ENCODE assay signal across 17 mouse cellular contexts in the genomic region with DNA sequence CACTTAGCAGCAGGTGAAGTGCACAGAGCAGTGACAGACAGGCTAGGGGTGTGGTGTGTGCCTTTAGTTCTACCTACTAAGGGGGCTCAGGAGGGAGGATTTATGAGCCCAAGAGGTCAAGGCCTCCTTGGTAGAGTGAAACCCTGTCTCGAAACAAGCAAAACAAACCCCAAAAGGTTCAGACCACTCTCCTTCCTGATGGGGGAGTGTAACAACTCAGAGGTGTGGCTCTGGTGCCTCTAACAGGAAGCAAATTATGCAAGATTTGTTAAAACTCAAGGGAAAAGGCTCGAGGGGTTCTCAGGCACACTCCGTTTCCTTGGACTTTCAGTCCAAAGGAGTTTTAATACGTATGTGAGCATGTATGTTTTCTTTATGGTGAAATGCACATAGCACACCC. TPM values are rescaled to one million over a fixed set of nuclear protein-coding genes. Genes with fewer than 3 reads are reported as not detected.
DNase-seq lines count a peak whose midpoint lies in the region; ATAC-seq and TF ChIP-seq lines count a peak whose summit lies in the region.
"Had no signal": no experiment of that assay in that cellular context is flagged by ENCODE, and none has a peak within 500 bp of the region (broad histone marks: within the 10 kb centered on the region; RNA-seq: fewer than 3 reads in every experiment).

No protein-coding gene starts in this region.

- H3K4me2 ChIP-seq in liver, postnatal 0 days (ENCODE audit: low read depth, low read length), result 0 out of 2 replicates have a peak overlapping the region, but pooled peaks have one; percentile 40
- no peak overlapping the region for H3K4me2 ChIP-seq in liver, embryonic 12.5 days
- H3K4me2 ChIP-seq in CH12.LX (ENCODE audit: insufficient read depth, low read depth, poor library complexity, severe bottlenecking), result peak overlapping the region; percentile 88
- H3K4me2 ChIP-seq: embryonic facial prominence, embryonic 13.5 days; heart, embryonic 13.5 days had no signal

- H3K79me2 ChIP-seq in CH12.LX (replicated peaks; ENCODE audit: control insufficient read depth, extremely low read depth, insufficient read depth, poor library complexity, severe bottlenecking), result no peaks in the 10 kb centered on the region

- no peak for ATAC-seq in liver, postnatal 0 days
- ATAC-seq in liver, embryonic 12.5 days, result no peak
- ATAC-seq in granulocyte monocyte progenitor cell, adult 5-6 weeks (replicated peaks; ENCODE audit: poor library complexity, severe bottlenecking), result peak; percentile 65

- intact Hi-C loops in gastrocnemius, postnatal 36 days (cut with DNase I), result no loop called here

- TF ChIP-seq EP300 in liver, postnatal 0 days (IDR thresholded peaks at IDR 0.05; ENCODE audit: low read depth), result no peak
- no peak for TF ChIP-seq EP300 in CH12.LX (IDR thresholded peaks at IDR 0.05; ENCODE audit: low read length)

- TF ChIP-seq POLR2A in CH12.LX (IDR thresholded peaks at IDR 0.05; ENCODE audit: low read depth, low read length), result no peak

- H3K27me3 ChIP-seq in liver, postnatal 0 days (ENCODE audit: insufficient read depth, low read length), result no peaks in the 10 kb centered on the region
- no peaks in the 10 kb centered on the region for H3K27me3 ChIP-seq in liver, embryonic 12.5 days (replicated peaks)
- no peaks in the 10 kb centered on the region for H3K27me3 ChIP-seq in CH12.LX (replicated peaks)
- H3K27me3 ChIP-seq: embryonic facial prominence, embryonic 13.5 days; heart, embryonic 13.5 days had no signal

- H3K36me3 ChIP-seq in liver, postnatal 0 days (replicated peaks; ENCODE audit: insufficient read depth, low read length), result no peaks in the 10 kb centered on the region
- H3K36me3 ChIP-seq in liver, embryonic 12.5 days, result no peaks in the 10 kb centered on the region
- H3K36me3 ChIP-seq in CH12.LX (replicated peaks in 1 of 2; ENCODE audit: control insufficient read depth in 1 of 2, insufficient read depth in 1 of 2, low read length in 1 of 2), result no peaks in the 10 kb centered on the region
- H3K36me3 ChIP-seq: embryonic facial prominence, embryonic 13.5 days; heart, embryonic 13.5 days; limb, embryonic 10.5 days had no signal

- TF ChIP-seq RAD21 in CH12.LX (IDR thresholded peaks at IDR 0.05; ENCODE audit: low read depth, low read length), result no peak

- H3K27ac ChIP-seq in liver, postnatal 0 days (ENCODE audit: low read depth), result peak overlapping the region; percentile 34; the same call in 1 of the 2 replicates
- H3K27ac ChIP-seq in liver, embryonic 12.5 days, result no peak overlapping the region
- peak overlapping the region; percentile 25 for H3K27ac ChIP-seq in CH12.LX (ENCODE audit: insufficient read depth, low read depth)
- H3K27ac ChIP-seq: embryonic facial prominence, embryonic 13.5 days; heart, embryonic 13.5 days; hindbrain, postnatal 0 days; left cerebral cortex, adult 2 months; limb, embryonic 10.5 days had no signal

- H3K4me1 ChIP-seq in liver, postnatal 0 days (ENCODE audit: insufficient read depth), result peaks cover 14% of the 10 kb centered on the region
- peaks cover 12% of the 10 kb centered on the region for H3K4me1 ChIP-seq in liver, embryonic 12.5 days
- peaks cover 17 to 62% of the 10 kb centered on the region in 2 experiments for H3K4me1 ChIP-seq in CH12.LX (ENCODE audit: control insufficient read depth in 1 of 2, insufficient read depth in 2 of 2)
- H3K4me1 ChIP-seq: embryonic facial prominence, embryonic 13.5 days had no signal

- no peak overlapping the region for H3K9ac ChIP-seq in liver, postnatal 0 days (replicated peaks)
- H3K9ac ChIP-seq in liver, embryonic 12.5 days, result no peak overlapping the region
- H3K9ac ChIP-seq in CH12.LX (ENCODE audit: insufficient read depth, low read depth), result no peak overlapping the region
- H3K9ac ChIP-seq: embryonic facial prominence, embryonic 13.5 days; heart, embryonic 13.5 days had no signal

- no peak for DNase-seq in liver, postnatal 0 days
- DNase-seq in CH12.LX (ENCODE audit: extremely low read depth), result no peak
- peak; percentile 31 for DNase-seq in naive thymus-derived CD4-positive, alpha-beta T cell, adult 2 months (ENCODE audit: low read depth)
- no peak for DNase-seq in urinary bladder, postnatal 10 days (ENCODE audit: low spot score)
- no peak for DNase-seq in gastrocnemius, postnatal 36 days
- DNase-seq: adrenal gland, postnatal 10 days; cerebellum, adult 2 months; heart, postnatal 4 days; kidney, adult 8-10 months; kidney, postnatal 4 days had no signal

- TF ChIP-seq CTCF in liver, postnatal 0 days (IDR thresholded peaks at IDR 0.05; ENCODE audit: low read depth), result no peak
- no peak for TF ChIP-seq CTCF in CH12.LX (conservative IDR thresholded peaks at IDR 0.05 in 1 of 2, IDR thresholded peaks at IDR 0.05 in 1 of 2; ENCODE audit: low read depth in 2 of 2, low read length in 2 of 2)

- H3K4me3 ChIP-seq in liver, postnatal 0 days (ENCODE audit: low read depth, low read length), result no peak overlapping the region
- no peak overlapping the region for H3K4me3 ChIP-seq in liver, embryonic 12.5 days
- no peak overlapping the region for H3K4me3 ChIP-seq in CH12.LX (replicated peaks in 1 of 3; ENCODE audit: low read depth in 2 of 3, low read length in 2 of 3, poor library complexity in 1 of 3)
- H3K4me3 ChIP-seq: embryonic facial prominence, embryonic 13.5 days; heart, embryonic 13.5 days; left cerebral cortex, adult 2 months; limb, embryonic 10.5 days had no signal

- in situ Hi-C loops in CH12.LX (cut with MboI; ENCODE audit: low pct_ligation_motif_present, low pct_unique_long_range_greater_than_20kb, low sequenced_read_pairs), result no loop called here

- dilution Hi-C loops in CH12.LX (cut with MboI; ENCODE audit: extremely low pct_ligation_motif_present, extremely low pct_unique_long_range_greater_than_20kb, low sequenced_read_pairs), result no loop called here

- no peaks in the 10 kb centered on the region for H3K9me3 ChIP-seq in liver, postnatal 0 days (ENCODE audit: low read length)
- no peaks in the 10 kb centered on the region for H3K9me3 ChIP-seq in liver, embryonic 12.5 days (replicated peaks)
- no peaks in the 10 kb centered on the region for H3K9me3 ChIP-seq in CH12.LX (replicated peaks; ENCODE audit: low read length)
- H3K9me3 ChIP-seq: embryonic facial prominence, embryonic 13.5 days; heart, embryonic 13.5 days; limb, embryonic 10.5 days had no signal

- 25% methylated on average over 4 of the region's 4 CpGs for WGBS in liver, postnatal 0 days (ENCODE audit: insufficient replicate concordance)
- 39% methylated on average over 4 of the region's 4 CpGs for WGBS in liver, embryonic 12.5 days (ENCODE audit: insufficient replicate concordance)

TF ChIP-seq in CH12.LX, 34 proteins besides CTCF, POLR2A, EP300 and RAD21:
- TF ChIP-seq SIN3A (IDR thresholded peaks at IDR 0.05; ENCODE audit: low read length) (no peak), GABPA (IDR thresholded peaks at IDR 0.05; ENCODE audit: insufficient replicate concordance, low read depth, low read length) (no peak), IRF4 (IDR thresholded peaks at IDR 0.05; ENCODE audit: low read depth, low read length) (no peak), ELF1 (IDR thresholded peaks at IDR 0.05; ENCODE audit: low read depth, low read length) (peak; percentile 52; the same call in 1 of the 2 replicates), CHD2 (IDR thresholded peaks at IDR 0.05; ENCODE audit: low read length) (no peak), NRF1 (IDR thresholded peaks at IDR 0.05; ENCODE audit: low read depth, low read length) (peak; percentile 62; the same call in 1 of the 2 replicates), ZKSCAN1 (IDR thresholded peaks at IDR 0.05; ENCODE audit: borderline replicate concordance, low read depth, low read length) (no peak), TCF12 (IDR thresholded peaks at IDR 0.05; ENCODE audit: low read depth, low read length) (no peak), MEF2A (IDR thresholded peaks at IDR 0.05; ENCODE audit: borderline replicate concordance, low read depth, low read length) (no peak)

RNA-seq across cellular contexts. Expression of gene Rubcnl, which starts 5.5 kb away (rescaled TPM):
- polyA plus RNA-seq in liver, postnatal 0 days (2015; fragmentation: Nextera tagmentation; extraction: Ambion mirVana), result 0.51 and 0.69 TPM in 2 replicates
- 0.19 and 0.22 TPM in 2 replicates for polyA plus RNA-seq in liver, embryonic 12.5 days (2016; fragmentation: Nextera tagmentation; extraction: Ambion mirVana)
- total RNA-seq in CH12.LX (2012; rRNA removed) (23.5 and 24.9 TPM in 2 replicates), CH12.LX (2014; rRNA removed) (24.6 and 24.7 TPM in 2 replicates)
- polyA plus RNA-seq in CH12.LX (2012; ENCODE audit: insufficient read length, low read depth), result 21.8 and 27.2 TPM in 2 replicates
- total RNA-seq in granulocyte monocyte progenitor cell, adult 5-6 weeks (2014; fragmentation: Nextera tagmentation), result 3.1 and 4.6 TPM in 2 replicates
- total RNA-seq in granulocyte monocyte progenitor cell, adult 5-6 weeks (2017), result 0.93 and 3.1 TPM in 2 replicates
- under 1 TPM; 0.10 to 0.12 TPM for total RNA-seq in gastrocnemius, postnatal 36 days (2021)

Comparison
In these comparisons a context has a peak if more than half of its experiments do, and no peak if none do; other contexts are left out.
1. RNA of gene Rubcnl, which starts 5.5 kb away (total RNA-seq): 23.5 to 24.9 TPM in CH12.LX; 0.93 to 4.6 TPM in granulocyte monocyte progenitor cell, adult 5-6 weeks and 0.10 to 0.12 TPM in gastrocnemius, postnatal 36 days; every median in the first group is over 4 times any median in the second.